Mouse (Mus musculus) left cerebral cortex, adult 18-20 months (tissue): ENCODE data around the gene Col2a1. TPM values are rescaled to one million over a fixed set of nuclear protein-coding genes. Genes with fewer than 3 reads are reported as not detected.

Source experiments
- DNase-seq, 2 experiments: peaks; one replicate each; pipeline ENCODE4 v3.0.0; 2021 to 2022; ENCODE audit warnings: low spot score in 2 of 2, mixed read lengths in 1 of 2
- total RNA-seq, 2 experiments: library from RNA; stranded (reverse); gene quantifications; 2 replicates each; pipeline ENCODE4 v1.2.3; 2021

Gene Col2a1
- total RNA-seq, 2 experiments from 2014 or later: 0.86 to 0.91 TPM

GRCm38 (mm10) chr15:98002991-98003821, 1.3 kb downstream of the Col2a1 start:
- no peak for DNase-seq

- no peak for DNase-seq
These were observed 2.1 kb downstream of the Col2a1 start for GRCm38 (mm10) chr15:98002113-98002990.

GRCm38 (mm10) chr15:98001321-98002112, 3.0 kb downstream of the Col2a1 start:
- DNase-seq: no peak

- no peak for DNase-seq
These were observed 4.5 kb downstream of the Col2a1 start for GRCm38 (mm10) chr15:97999991-98000390.

- no peak for DNase-seq
These were observed 4.9 kb downstream of the Col2a1 start for GRCm38 (mm10) chr15:97999546-97999945.

GRCm38 (mm10) chr15:97996716-97997256, 7.7 kb downstream of the Col2a1 start:
- DNase-seq: peak in 1 of 2 experiments; percentile 20

GRCm38 (mm10) chr15:97992712-97993286, 11.7 kb downstream of the Col2a1 start:
- peak; percentile 60 to 67 for DNase-seq

GRCm38 (mm10) chr15:97992027-97992711, 12.3 kb downstream of the Col2a1 start:
- no peak for DNase-seq

GRCm38 (mm10) chr15:97991285-97991895, 13.1 kb downstream of the Col2a1 start:
- DNase-seq: no peak

GRCm38 (mm10) chr15:97990721-97991120, 13.8 kb downstream of the Col2a1 start:
- no peak for DNase-seq

GRCm38 (mm10) chr15:97990124-97990523, 14.4 kb downstream of the Col2a1 start:
- DNase-seq: no peak

GRCm38 (mm10) chr15:97989544-97989943, 15.0 kb downstream of the Col2a1 start:
- DNase-seq: no peak

- no peak for DNase-seq
These were observed 22.9 kb downstream of the Col2a1 start for GRCm38 (mm10) chr15:97981560-97981959.

- no peak for DNase-seq
These were observed 31.1 kb downstream of the Col2a1 start for GRCm38 (mm10) chr15:97973248-97974005.

- DNase-seq: no peak
These were observed 31.9 kb downstream of the Col2a1 start for GRCm38 (mm10) chr15:97972580-97972979.

GRCm38 (mm10) chr15:97970299-97970698, 34.2 kb downstream of the Col2a1 start:
- peak; percentile 33 to 44 for DNase-seq

- no peak for DNase-seq
These were observed 39.0 kb downstream of the Col2a1 start for GRCm38 (mm10) chr15:97965311-97966045.

GRCm38 (mm10) chr15:97964836-97965187, 39.7 kb downstream of the Col2a1 start:
- no peak for DNase-seq
